Mouse (Mus musculus): Measurements from ENCODE around the gene Aqp9. TPM values are rescaled to one million over a fixed set of nuclear protein-coding genes. Genes with fewer than 3 reads are reported as not detected.
A peak's percentile ranks its signal among the peaks of the same experiment; 100 is the strongest.

Gene Aqp9
- total RNA-seq, 2 experiments from 2014 or later: 0.16 to 0.22 TPM

DNA sequence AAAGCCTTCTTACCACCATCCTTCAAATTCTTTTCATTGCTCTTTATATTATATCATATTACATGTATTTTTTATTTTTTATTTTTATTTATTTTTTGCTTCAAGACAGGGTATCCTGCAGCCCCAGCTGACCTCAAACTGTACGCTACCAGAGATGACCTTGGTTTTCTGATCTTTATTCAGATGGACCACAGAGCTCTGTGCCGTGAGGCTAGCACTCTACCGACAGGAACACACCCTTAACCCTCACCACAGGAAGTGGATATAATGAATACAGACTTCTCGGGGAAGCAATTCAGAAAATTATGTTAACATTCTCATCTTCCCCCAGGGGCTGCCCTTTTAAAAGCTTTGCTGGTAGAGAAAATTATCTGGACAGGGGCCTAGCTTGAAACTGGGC, 95.4 kb downstream of the Aqp9 start:
- no peak for DNase-seq
- intact Hi-C loops (cut with DNase I): loop anchor here (2.0 to 10.0 kb wide), 5 partner anchors 96 to 658 kb away; no protein-coding TSS in a partner anchor

GRCm38 (mm10) chr9:71072502-71072901, 96.0 kb downstream of the Aqp9 start:
- DNase-seq: no peak
- intact Hi-C loops (cut with DNase I): loop anchor here (2.0 to 10.0 kb wide), 5 partner anchors 95 to 658 kb away; no protein-coding TSS in a partner anchor

GRCm38 (mm10) chr9:71071581-71072330, 96.7 kb downstream of the Aqp9 start:
- intact Hi-C loops (cut with DNase I): loop anchor here (2.0 to 10.0 kb wide), 5 partner anchors 94 to 657 kb away; no protein-coding TSS in a partner anchor
- DNase-seq: no peak

- DNase-seq: no peak
- intact Hi-C loops (cut with DNase I): loop anchor here (5.0 to 10.0 kb wide), 4 partner anchors 93 to 656 kb away; no protein-coding TSS in a partner anchor
Measured at GRCm38 (mm10) chr9:71070628-71071027, 97.9 kb downstream of the Aqp9 start.

- intact Hi-C loops (cut with DNase I): no loop called here
- DNase-seq: no peak
Measured at GRCm38 (mm10) chr9:71068866-71069390, 99.6 kb downstream of the Aqp9 start.

DNA sequence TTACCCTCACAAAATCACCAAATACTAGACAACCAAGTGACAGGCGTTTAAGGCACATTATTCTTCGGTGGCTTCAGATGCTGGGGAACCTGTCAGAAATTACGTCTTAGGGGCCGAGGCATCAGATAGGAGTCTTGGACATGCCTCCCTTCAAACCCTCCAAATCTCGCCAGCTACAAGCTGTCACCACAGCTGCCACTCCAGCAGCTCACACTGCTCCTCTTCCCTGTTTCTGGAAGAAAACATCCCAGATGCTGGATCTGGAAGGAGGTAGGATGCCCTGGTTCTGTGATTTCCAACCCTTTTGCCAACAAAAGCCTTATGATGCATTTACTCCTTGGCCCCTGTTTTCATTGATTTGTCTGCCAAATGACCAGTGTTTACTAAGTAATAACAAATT, 101.3 kb downstream of the Aqp9 start:
- peak in 1 of 2 experiments; percentile 1 for DNase-seq
- intact Hi-C loops (cut with DNase I): no loop called here

GRCm38 (mm10) chr9:71066491-71066890, 102.0 kb downstream of the Aqp9 start:
- DNase-seq: no peak
- intact Hi-C loops (cut with DNase I): no loop called here

DNA sequence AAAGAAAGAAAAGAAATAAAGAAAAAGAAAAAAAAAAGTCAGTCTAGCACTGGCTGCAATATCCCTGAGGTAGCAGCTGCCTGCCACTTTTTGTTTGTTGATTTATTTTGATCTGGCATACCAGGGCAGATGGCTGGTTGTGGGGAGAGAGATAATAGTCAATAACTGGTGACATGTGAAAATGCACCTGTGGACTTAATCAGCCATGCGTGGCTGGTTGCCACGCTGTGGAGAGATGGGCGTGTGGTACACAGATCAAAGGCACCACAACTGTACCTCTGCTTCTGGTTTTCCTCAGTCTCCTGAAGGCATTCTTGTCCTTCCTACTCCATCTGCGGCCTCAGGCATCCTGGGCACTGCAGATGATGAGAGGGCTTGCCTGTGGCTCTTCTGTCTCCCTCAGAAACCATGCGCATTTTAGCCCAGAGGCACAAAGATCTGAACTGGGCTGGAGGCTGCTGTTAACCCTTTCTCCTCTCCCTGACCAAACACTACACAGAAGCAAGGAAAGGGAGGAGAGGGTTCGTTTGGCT, 103.1 kb downstream of the Aqp9 start:
- intact Hi-C loops (cut with DNase I): no loop called here
- DNase-seq: no peak

DNA sequence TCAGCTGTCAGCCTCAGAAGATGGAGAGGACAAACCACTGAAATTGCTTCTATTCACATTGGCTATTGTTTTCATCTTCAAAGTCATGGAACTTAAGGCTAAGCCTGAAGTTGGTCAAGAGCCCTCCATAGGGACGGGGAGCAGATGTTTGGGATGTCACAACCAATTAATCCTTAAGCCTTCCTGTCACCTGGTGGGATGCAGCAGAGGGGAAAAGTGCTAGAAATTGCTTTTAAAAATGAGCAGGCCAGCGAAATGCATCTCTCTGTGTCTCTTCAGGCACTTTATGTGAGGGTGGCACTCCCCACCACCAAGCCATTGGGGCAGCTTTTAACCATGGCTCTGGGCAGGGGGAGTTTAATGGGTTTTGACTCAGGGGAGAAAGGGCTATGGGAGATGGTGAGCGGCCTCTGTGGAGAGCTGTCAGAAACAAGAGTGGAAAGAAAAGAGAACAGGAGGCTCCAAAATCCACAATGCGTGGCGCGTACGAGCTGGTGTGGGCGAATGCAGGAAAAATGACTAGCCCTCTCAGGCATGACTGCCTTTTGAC, 104.1 kb downstream of the Aqp9 start:
- DNase-seq: no peak
- intact Hi-C loops (cut with DNase I): no loop called here

DNA sequence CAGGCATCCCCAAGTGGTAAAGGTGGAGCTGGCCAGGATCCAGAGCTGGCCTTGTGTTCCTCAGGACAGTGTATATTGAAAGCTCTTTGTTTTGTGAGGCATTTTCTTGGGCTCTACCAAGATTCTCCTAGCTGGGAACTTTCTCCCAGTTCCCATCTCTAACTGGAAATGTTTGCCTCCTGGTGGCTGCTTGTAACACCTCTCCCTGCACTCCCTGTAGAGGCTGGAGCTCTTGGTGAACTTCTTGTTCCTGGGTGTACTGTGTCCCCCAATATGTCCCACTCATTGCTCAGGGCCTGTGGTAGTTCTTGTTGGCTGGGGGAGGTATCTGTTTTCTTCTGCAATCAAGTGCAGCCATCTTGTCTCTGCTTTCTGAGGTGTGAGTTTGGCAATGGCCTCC, 104.9 kb downstream of the Aqp9 start:
- DNase-seq: no peak
- intact Hi-C loops (cut with DNase I): no loop called here

GRCm38 (mm10) chr9:71062976-71063375, 105.5 kb downstream of the Aqp9 start:
- intact Hi-C loops (cut with DNase I): no loop called here
- DNase-seq: no peak

DNA sequence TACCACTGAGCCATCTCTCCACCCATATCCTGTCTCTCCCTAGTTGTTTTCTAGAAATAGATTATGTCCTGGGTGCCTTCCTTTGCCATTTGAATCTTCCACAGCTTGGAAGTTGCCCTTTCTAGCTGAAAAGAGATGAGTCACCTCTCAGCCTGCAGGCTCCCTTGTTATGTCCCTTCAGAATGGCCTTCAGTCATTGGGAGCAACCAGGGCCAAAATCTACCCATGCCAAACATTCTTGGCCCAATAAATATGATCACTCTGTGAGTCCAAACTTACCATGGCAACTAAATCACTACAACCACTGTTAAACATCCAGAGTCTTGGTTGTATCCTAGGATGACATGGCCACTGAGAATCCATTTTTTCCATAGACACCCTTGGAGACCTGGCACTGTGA, 106.2 kb downstream of the Aqp9 start:
- intact Hi-C loops (cut with DNase I): no loop called here
- DNase-seq: no peak

Other genes with a start within 250 kb of the Aqp9 start
- gene Lipc, start 216.5 kb downstream of the Aqp9 start, total RNA-seq (2021): not detected
- 1 to 10 TPM; 8.5 to 8.8 TPM for gene Aldh1a2, start 47.1 kb upstream of the Aqp9 start, total RNA-seq (2021)

All from heart, postnatal 36 days (tissue).